Mouse (Mus musculus) hindlimb bud, embryonic 11.5 days (tissue): Measurements from ENCODE around the gene Sgsm3.
A peak's percentile ranks its signal among the peaks of the same experiment; 100 is the strongest.
"Not testable (repeated sequence)": the region's sequence is repeated elsewhere in the genome, so short reads cannot be mapped to it uniquely, and the experiment has no call there.

Source experiments
- DNase-seq: peaks from one replicate; pipeline ENCODE4 v3.0.0-alpha.2; 2012; ENCODE audit warnings: low read depth, low spot score; ENCODE audit errors: extremely low spot score

Gene Sgsm3

GRCm38 (mm10) chr15:80977620-80978334, at the start of gene Sgsm3:
TSS of gene Sgsm3 (plus strand) at chr15:80977765.
- DNase-seq, result peak; percentile 26

- DNase-seq, result no peak
Observed at GRCm38 (mm10) chr15:80928811-80929355, 48.7 kb upstream of the Sgsm3 start.

GRCm38 (mm10) chr15:80930048-80930571, 47.5 kb upstream of the Sgsm3 start:
- peak; percentile 31 for DNase-seq

GRCm38 (mm10) chr15:80930676-80931320, 46.8 kb upstream of the Sgsm3 start:
- not testable (repeated sequence) for DNase-seq

- no peak for DNase-seq
Observed at GRCm38 (mm10) chr15:80931345-80931960, 46.1 kb upstream of the Sgsm3 start.

GRCm38 (mm10) chr15:80934841-80935240, 42.7 kb upstream of the Sgsm3 start:
- no peak for DNase-seq

- DNase-seq, result no peak
Observed at GRCm38 (mm10) chr15:80936686-80937085, 40.9 kb upstream of the Sgsm3 start.

GRCm38 (mm10) chr15:80938615-80939014, 39.0 kb upstream of the Sgsm3 start:
- DNase-seq, result no peak

- DNase-seq, result no peak
Observed at GRCm38 (mm10) chr15:80939401-80939800, 38.2 kb upstream of the Sgsm3 start.

GRCm38 (mm10) chr15:80941468-80942040, 36.0 kb upstream of the Sgsm3 start:
- no peak for DNase-seq

GRCm38 (mm10) chr15:80945851-80946250, 31.7 kb upstream of the Sgsm3 start:
- no peak for DNase-seq

- DNase-seq, result peak; percentile 72
Observed at GRCm38 (mm10) chr15:80948145-80949135, 29.1 kb upstream of the Sgsm3 start, which contains the start of gene Adsl. TSS of gene Adsl (plus strand) at chr15:80948490.

- no peak for DNase-seq
Observed at GRCm38 (mm10) chr15:80949431-80949830, 28.1 kb upstream of the Sgsm3 start.

GRCm38 (mm10) chr15:80950055-80950454, 27.5 kb upstream of the Sgsm3 start:
- no peak for DNase-seq

GRCm38 (mm10) chr15:80953971-80954370, 23.6 kb upstream of the Sgsm3 start:
- DNase-seq, result no peak

GRCm38 (mm10) chr15:80954861-80955260, 22.7 kb upstream of the Sgsm3 start:
- DNase-seq, result no peak

- DNase-seq, result no peak
Observed at GRCm38 (mm10) chr15:80955836-80956438, 21.6 kb upstream of the Sgsm3 start.

GRCm38 (mm10) chr15:80969371-80969770, 8.2 kb upstream of the Sgsm3 start:
- DNase-seq, result no peak

GRCm38 (mm10) chr15:80974311-80974710, 3.3 kb upstream of the Sgsm3 start:
- DNase-seq, result no peak
